ENCODE assay signal across 9 mouse cellular contexts in genomic region chr5:139467998-139468397, GRCm38 (mm10). TPM values are rescaled to one million over a fixed set of nuclear protein-coding genes. Genes with fewer than 3 reads are reported as not detected.
A peak's percentile ranks its signal among the peaks of the same experiment; 100 is the strongest.
DNase-seq lines count a peak whose midpoint lies in the region; ATAC-seq lines count a peak whose summit lies in the region.
"Had no signal": no experiment of that assay in that cellular context is flagged by ENCODE, and none has a peak within 500 bp of the region (broad histone marks: within the 10 kb centered on the region; RNA-seq: fewer than 3 reads in every experiment).

No protein-coding gene starts in this region.

- no peak overlapping the region for H3K9ac ChIP-seq in lung, embryonic 16.5 days (ENCODE audit: low read length)
- H3K9ac ChIP-seq: embryonic facial prominence, embryonic 12.5 days had no signal

- no peak overlapping the region for H3K4me2 ChIP-seq in lung, embryonic 16.5 days (ENCODE audit: low read depth, low read length)
- H3K4me2 ChIP-seq: embryonic facial prominence, embryonic 12.5 days had no signal

- DNase-seq in adrenal gland, adult 2 months, result peak; percentile 75
- no peak for DNase-seq in adrenal gland, postnatal 4 days (ENCODE audit: low spot score in 2 of 2)
- peak; percentile 16 to 25 for DNase-seq in kidney, postnatal 36 days
- no peak for DNase-seq in kidney, adult 18-20 months
- DNase-seq in adrenal gland, postnatal 10 days, result peak; percentile 70
- DNase-seq in gastrocnemius, adult 18-20 months (ENCODE audit: low spot score), result no peak
- DNase-seq in midbrain, embryonic 10.5 days (ENCODE audit: low spot score), result no peak

- H3K27ac ChIP-seq in lung, embryonic 16.5 days (ENCODE audit: low read length), result no peak overlapping the region
- no peak overlapping the region for H3K27ac ChIP-seq in midbrain, embryonic 10.5 days (replicated peaks)
- H3K27ac ChIP-seq: embryonic facial prominence, embryonic 12.5 days had no signal

- peaks cover 18% of the 10 kb centered on the region for H3K36me3 ChIP-seq in lung, embryonic 16.5 days (ENCODE audit: control insufficient read depth, insufficient read depth, low read length)
- H3K36me3 ChIP-seq in midbrain, embryonic 10.5 days, result peaks cover 26% of the 10 kb centered on the region

- WGBS in lung, embryonic 16.5 days, result 42% methylated on average over 5 of the region's 5 CpGs
- 49% methylated on average over 5 of the region's 5 CpGs for WGBS in midbrain, embryonic 10.5 days

- H3K4me1 ChIP-seq in lung, embryonic 16.5 days (replicated peaks; ENCODE audit: control insufficient read depth, insufficient read depth, low read length), result no peaks in the 10 kb centered on the region
- H3K4me1 ChIP-seq in midbrain, embryonic 10.5 days, result no peaks in the 10 kb centered on the region
- H3K4me1 ChIP-seq: embryonic facial prominence, embryonic 12.5 days had no signal

- no peak overlapping the region for H3K4me3 ChIP-seq in lung, embryonic 16.5 days (ENCODE audit: low read length)
- no peak overlapping the region for H3K4me3 ChIP-seq in midbrain, embryonic 10.5 days
- H3K4me3 ChIP-seq: embryonic facial prominence, embryonic 12.5 days had no signal

- no peaks in the 10 kb centered on the region for H3K9me3 ChIP-seq in lung, embryonic 16.5 days (ENCODE audit: control insufficient read depth, low read length)
- no peaks in the 10 kb centered on the region for H3K9me3 ChIP-seq in midbrain, embryonic 10.5 days (replicated peaks)
- H3K9me3 ChIP-seq: embryonic facial prominence, embryonic 12.5 days had no signal

- no peaks in the 10 kb centered on the region for H3K27me3 ChIP-seq in lung, embryonic 16.5 days (ENCODE audit: control insufficient read depth, insufficient read depth, low read depth, low read length)
- H3K27me3 ChIP-seq in midbrain, embryonic 10.5 days (ENCODE audit: low read depth, poor library complexity, severe bottlenecking), result no peaks in the 10 kb centered on the region
- H3K27me3 ChIP-seq: embryonic facial prominence, embryonic 12.5 days had no signal

- ATAC-seq in lung, embryonic 16.5 days (ENCODE audit: low read depth), result peak; percentile 60; the same call in 1 of the 2 replicates

RNA-seq across cellular contexts. Expression of gene 3110082I17Rik, which starts 7.7 kb away (rescaled TPM):
- total RNA-seq in adrenal gland, adult 2 months (2021), result 10 to 100 TPM in 1 of 2 experiments, 1 to 10 TPM in 1; 8.6 to 14.8 TPM
- 9.8 and 10.6 TPM in 2 replicates for polyA plus RNA-seq in adrenal gland, adult 2 months (2012; rRNA removed)
- total RNA-seq in adrenal gland, postnatal 4 days (2021), result 10 to 100 TPM; 18.8 to 19.7 TPM
- 10 to 100 TPM; 10.6 to 12.9 TPM for total RNA-seq in adrenal gland, postnatal 10 days (2021)
- 35.6 and 38.6 TPM in 2 replicates for polyA plus RNA-seq in lung, embryonic 16.5 days (2015; fragmentation: Nextera tagmentation; extraction: Ambion mirVana)
- total RNA-seq in gastrocnemius, adult 18-20 months (2021), result 10 to 100 TPM in 1 of 2 experiments, 1 to 10 TPM in 1; 9.6 to 10.4 TPM
- polyA plus RNA-seq in midbrain, embryonic 10.5 days (2016; fragmentation: Nextera tagmentation; extraction: Ambion mirVana), result 56.6 and 64.7 TPM in 2 replicates

RNA-seq across cellular contexts. Expression of gene Zfand2a, which starts 16.4 kb away (rescaled TPM):
- 10 to 100 TPM; 27.5 to 44.8 TPM for total RNA-seq in adrenal gland, adult 2 months (2021)
- 11.5 and 14.8 TPM in 2 replicates for polyA plus RNA-seq in adrenal gland, adult 2 months (2012; rRNA removed)
- total RNA-seq in adrenal gland, postnatal 4 days (2021), result 10 to 100 TPM; 26.7 to 29.7 TPM
- total RNA-seq in adrenal gland, postnatal 10 days (2021), result 10 to 100 TPM; 23.2 to 26.3 TPM
- polyA plus RNA-seq in lung, embryonic 16.5 days (2015; fragmentation: Nextera tagmentation; extraction: Ambion mirVana), result 9.3 and 10.7 TPM in 2 replicates
- 10 to 100 TPM in 1 of 2 experiments, 1 to 10 TPM in 1; 7.6 to 12.0 TPM for total RNA-seq in gastrocnemius, adult 18-20 months (2021)
- polyA plus RNA-seq in midbrain, embryonic 10.5 days (2016; fragmentation: Nextera tagmentation; extraction: Ambion mirVana), result 9.1 and 12.2 TPM in 2 replicates

RNA-seq across cellular contexts. Expression of gene Gper1, which starts 45.0 kb away (rescaled TPM):
- 1 to 10 TPM; 3.4 to 6.4 TPM for total RNA-seq in adrenal gland, adult 2 months (2021)
- 5.2 and 7.2 TPM in 2 replicates for polyA plus RNA-seq in adrenal gland, adult 2 months (2012; rRNA removed)
- 1 to 10 TPM; 6.0 to 7.4 TPM for total RNA-seq in adrenal gland, postnatal 4 days (2021)
- total RNA-seq in adrenal gland, postnatal 10 days (2021), result 1 to 10 TPM; 4.1 to 5.6 TPM
- polyA plus RNA-seq in lung, embryonic 16.5 days (2015; fragmentation: Nextera tagmentation; extraction: Ambion mirVana), result 7.4 and 7.6 TPM in 2 replicates
- under 1 TPM; 0.59 to 0.82 TPM for total RNA-seq in gastrocnemius, adult 18-20 months (2021)
- 0.77 and 2.5 TPM in 2 replicates for polyA plus RNA-seq in midbrain, embryonic 10.5 days (2016; fragmentation: Nextera tagmentation; extraction: Ambion mirVana)

Comparison
In these comparisons a context has a peak if more than half of its experiments do, and no peak if none do; other contexts are left out.
1. DNase-seq: peak in adrenal gland, adult 2 months (single experiment), kidney, postnatal 36 days (2 of 2) and adrenal gland, postnatal 10 days (single experiment); none in adrenal gland, postnatal 4 days (0 of 2), kidney, adult 18-20 months (single experiment), gastrocnemius, adult 18-20 months (single experiment) and midbrain, embryonic 10.5 days (single experiment).